Mouse (Mus musculus) liver, embryonic 13.5 days (tissue): ENCODE measurements around the gene B3galt1. TPM values are rescaled to one million over a fixed set of nuclear protein-coding genes. Genes with fewer than 3 reads are reported as not detected.

Experiments
- ATAC-seq: fragments of 200-750 bp; cut with Nextera tagmentation; 2 replicates; pipeline ENCODE4 v1.8.0; 2017; ENCODE audit warnings: low read depth, mild to moderate bottlenecking, moderate number of reproducible peaks, moderate library complexity
- DNase-seq: peaks from one replicate; pipeline ENCODE4 v3.0.0; 2022
- H3K27ac ChIP-seq: fragments of 300-500 bp; sonication (generic); 2 replicates; pipeline ENCODE4 v1.5.1; 2015; ENCODE audit warnings: moderate library complexity, mild to moderate bottlenecking, inconsistent platforms
- H3K27me3 ChIP-seq: fragments of 300-500 bp; sonication (generic); 2 replicates; pipeline ENCODE4 v1.6.1; 2015; ENCODE audit warnings: mild to moderate bottlenecking, inconsistent platforms
- H3K36me3 ChIP-seq: fragments of 300-500 bp; sonication (generic); 2 replicates; pipeline ENCODE4 v1.6.1; 2015; ENCODE audit warnings: mild to moderate bottlenecking, inconsistent platforms
- H3K4me1 ChIP-seq: fragments of 300-500 bp; sonication (generic); replicated peaks from 2 replicates; pipeline ENCODE4 v1.6.1; 2015; ENCODE audit warnings: inconsistent platforms
- H3K4me2 ChIP-seq: fragments of 300-500 bp; sonication (generic); 2 replicates; pipeline ENCODE4 v1.6.1; 2015; ENCODE audit warnings: inconsistent platforms, mild to moderate bottlenecking, moderate library complexity
- H3K4me3 ChIP-seq: fragments of 300-500 bp; sonication (generic); replicated peaks from 2 replicates; pipeline ENCODE4 v1.5.1; 2015; ENCODE audit warnings: mild to moderate bottlenecking, inconsistent platforms
- H3K9ac ChIP-seq: fragments of 300-500 bp; sonication (generic); 2 replicates; pipeline ENCODE4 v1.6.1; 2015; ENCODE audit warnings: mild to moderate bottlenecking, inconsistent platforms
- H3K9me3 ChIP-seq: fragments of 300-500 bp; sonication (generic); replicated peaks from 2 replicates; pipeline ENCODE4 v1.6.1; 2016; ENCODE audit warnings: inconsistent platforms
- WGBS: fragments of 180-500 bp; shearing (Covaris S2); methylation state at CpG from one replicate; pipeline ENCODE4 v1.1.7; 2015; ENCODE audit not compliant: insufficient replicate concordance; 5-methylcytosine and 5-hydroxymethylcytosine counted together
- polyA plus RNA-seq: library from polyadenylated mRNA; unstranded; fragments of >200 nt; fragmentation: Nextera tagmentation; extraction: Ambion mirVana; gene quantifications from 2 replicates; pipeline ENCODE4 v1.2.1, GENCODE M21; 2015

B3galt1 gene
- polyA plus RNA-seq, 1 experiment from 2014 or later, result 0.33 TPM

DNA sequence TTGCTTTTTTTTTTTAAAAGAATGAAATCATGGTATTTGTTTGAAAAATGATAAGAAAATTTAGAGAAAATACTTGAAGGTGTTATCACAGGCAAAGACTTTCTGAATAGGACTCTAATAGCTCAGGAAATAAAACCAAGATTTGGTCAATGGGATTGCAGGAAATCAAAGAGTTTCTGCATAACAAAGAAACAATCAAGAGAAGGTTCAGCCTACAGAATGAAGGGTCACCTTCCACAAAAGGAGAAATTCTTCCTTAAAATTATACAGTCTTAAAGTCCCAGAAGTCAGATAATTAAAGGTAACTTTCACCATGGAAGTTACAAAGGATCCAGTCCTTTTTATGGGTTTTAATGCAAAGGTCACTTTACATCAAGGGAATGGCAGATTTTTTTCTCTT, 24.7 kb downstream of the B3galt1 start:
- no peaks in the 10 kb centered on the region for H3K36me3 ChIP-seq
- H3K4me1 ChIP-seq, result no peaks in the 10 kb centered on the region
- H3K27ac ChIP-seq, result no peak overlapping the region
- DNase-seq, result no peak
- no peak overlapping the region for H3K4me2 ChIP-seq
- no peaks in the 10 kb centered on the region for H3K9me3 ChIP-seq
- H3K4me3 ChIP-seq, result no peak overlapping the region
- no peak overlapping the region for H3K9ac ChIP-seq
- ATAC-seq, result no peak
- H3K27me3 ChIP-seq, result no peaks in the 10 kb centered on the region

DNA sequence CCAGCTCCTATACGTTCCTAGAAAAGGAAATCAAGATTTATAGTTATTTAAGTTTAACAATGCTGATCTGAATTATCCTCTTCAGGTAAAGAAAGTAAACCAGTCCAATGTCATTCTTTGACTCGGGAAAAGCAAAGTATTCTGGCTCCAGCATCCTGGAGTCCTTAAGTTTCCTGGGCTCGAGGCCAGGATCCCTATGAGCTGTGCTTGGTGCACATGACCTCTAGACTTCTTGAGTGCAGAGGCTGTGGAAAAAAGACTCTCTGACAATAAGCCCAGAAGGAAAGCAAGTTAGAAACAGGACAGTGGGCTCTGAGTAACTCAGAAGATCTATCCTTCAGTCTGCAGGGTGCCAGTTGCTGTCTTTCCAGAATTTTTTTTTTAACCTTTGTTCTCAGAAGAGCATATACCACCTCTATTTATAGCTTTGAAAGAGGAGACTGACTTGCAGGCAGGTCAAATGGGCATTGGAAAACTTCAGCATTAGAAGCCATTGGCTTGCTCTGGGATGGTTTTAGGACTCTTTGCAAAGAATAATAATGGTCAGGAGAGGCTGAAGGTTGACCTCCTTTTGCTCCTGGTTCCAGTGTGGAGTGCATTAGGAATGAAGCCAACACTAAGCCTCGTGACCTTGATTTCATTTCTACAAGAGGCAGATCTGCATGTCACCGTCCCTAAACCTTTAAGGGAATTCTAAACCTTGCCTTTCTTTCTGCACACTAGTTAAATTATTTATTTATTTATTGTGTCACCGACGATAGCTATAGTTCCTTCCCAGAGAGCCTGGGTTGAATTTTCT, 26.4 kb downstream of the B3galt1 start:
- ATAC-seq (no peak), DNase-seq (no peak)
- H3K9ac ChIP-seq, result no peak overlapping the region
- H3K36me3 ChIP-seq, result no peaks in the 10 kb centered on the region
- no peak overlapping the region for H3K27ac ChIP-seq
- no peaks in the 10 kb centered on the region for H3K9me3 ChIP-seq
- H3K4me1 ChIP-seq, result no peaks in the 10 kb centered on the region
- WGBS, result 60% methylated on average over 7 of the region's 7 CpGs
- no peaks in the 10 kb centered on the region for H3K27me3 ChIP-seq
- no peak overlapping the region for H3K4me3 ChIP-seq
- no peak overlapping the region for H3K4me2 ChIP-seq

GRCm38 (mm10) chr2:67622902-67623301, 57.2 kb downstream of the B3galt1 start:
- no peaks in the 10 kb centered on the region for H3K36me3 ChIP-seq
- no peak overlapping the region for H3K9ac ChIP-seq
- ATAC-seq (no peak), DNase-seq (no peak)
- H3K9me3 ChIP-seq, result no peaks in the 10 kb centered on the region
- no peak overlapping the region for H3K4me2 ChIP-seq
- H3K27me3 ChIP-seq, result no peaks in the 10 kb centered on the region
- no peak overlapping the region for H3K4me3 ChIP-seq
- H3K4me1 ChIP-seq, result no peaks in the 10 kb centered on the region
- H3K27ac ChIP-seq, result no peak overlapping the region

DNA sequence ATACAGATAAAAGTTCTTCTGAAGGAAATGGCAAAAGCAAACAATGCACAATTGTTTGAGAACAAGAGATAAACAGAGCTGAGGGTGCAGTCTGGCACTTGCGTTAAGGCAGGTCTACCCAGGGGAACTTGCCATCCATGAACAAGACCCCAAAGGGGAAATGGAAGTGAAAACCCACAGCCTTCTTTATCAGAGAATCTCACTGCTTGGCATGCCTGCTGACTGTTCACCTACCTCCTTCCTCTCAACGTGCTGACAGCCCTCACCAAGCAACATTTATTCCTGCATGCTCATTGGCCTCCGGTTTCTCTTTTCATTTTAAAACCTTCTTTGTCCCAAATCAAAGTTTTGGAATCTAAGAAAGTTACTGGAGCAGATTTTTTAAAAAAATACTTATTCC, 62.0 kb downstream of the B3galt1 start:
- no peak for ATAC-seq
- 13% methylated on average over 3 of the region's 3 CpGs for WGBS
- no peaks in the 10 kb centered on the region for H3K36me3 ChIP-seq
- H3K4me1 ChIP-seq, result no peaks in the 10 kb centered on the region
- no peaks in the 10 kb centered on the region for H3K27me3 ChIP-seq
- no peak overlapping the region for H3K4me2 ChIP-seq
- H3K9me3 ChIP-seq, result no peaks in the 10 kb centered on the region
- no peak for DNase-seq
- H3K9ac ChIP-seq, result no peak overlapping the region
- no peak overlapping the region for H3K4me3 ChIP-seq
- H3K27ac ChIP-seq, result no peak overlapping the region

- ATAC-seq (no peak), DNase-seq (no peak)
- Histone ChIP-seq H3K27me3 (no peaks in the 10 kb centered on the region), H3K9me3 (no peaks in the 10 kb centered on the region), H3K4me3 (no peak overlapping the region), H3K36me3 (no peaks in the 10 kb centered on the region), H3K4me1 (no peaks in the 10 kb centered on the region), H3K9ac (no peak overlapping the region), H3K27ac (no peak overlapping the region), H3K4me2 (no peak overlapping the region)
- WGBS, result 34% methylated on average over 3 of the region's 3 CpGs
Observed at GRCm38 (mm10) chr2:67628289-67628688, 62.6 kb downstream of the B3galt1 start.

DNA sequence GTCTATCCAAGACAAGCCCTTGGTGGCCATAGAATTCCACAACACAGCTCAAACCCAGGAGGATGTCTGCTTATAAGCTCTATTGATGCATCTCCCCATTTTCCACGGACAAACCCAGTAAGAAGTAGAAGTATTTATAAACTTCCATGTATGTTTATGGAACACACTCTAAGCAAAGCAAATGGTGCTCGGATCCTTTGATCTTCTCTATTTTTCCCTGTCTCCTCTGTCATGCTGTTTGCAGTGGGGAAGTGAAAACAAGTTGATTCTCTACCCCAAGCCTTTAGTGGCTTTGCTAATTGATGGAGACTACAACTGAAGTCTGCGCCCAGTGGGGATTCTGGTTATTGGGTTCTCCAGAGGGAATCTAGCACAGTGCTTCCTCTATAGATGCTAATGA, 89.2 kb downstream of the B3galt1 start:
- DNase-seq (no peak), ATAC-seq (no peak)
- Histone ChIP-seq H3K27ac (no peak overlapping the region), H3K4me2 (no peak overlapping the region), H3K4me1 (no peaks in the 10 kb centered on the region), H3K9ac (no peak overlapping the region), H3K27me3 (no peaks in the 10 kb centered on the region), H3K36me3 (no peaks in the 10 kb centered on the region), H3K9me3 (no peaks in the 10 kb centered on the region), H3K4me3 (no peak overlapping the region)
- WGBS, result 50% methylated on average over 3 of the region's 3 CpGs

GRCm38 (mm10) chr2:67657372-67657771, 91.7 kb downstream of the B3galt1 start:
- WGBS, result 71% methylated on average over 4 of the region's 4 CpGs
- ATAC-seq (no peak), DNase-seq (no peak)
- H3K36me3 ChIP-seq, result no peaks in the 10 kb centered on the region
- H3K9me3 ChIP-seq, result no peaks in the 10 kb centered on the region
- H3K9ac ChIP-seq, result no peak overlapping the region
- no peaks in the 10 kb centered on the region for H3K27me3 ChIP-seq
- no peaks in the 10 kb centered on the region for H3K4me1 ChIP-seq
- no peak overlapping the region for H3K4me2 ChIP-seq
- H3K4me3 ChIP-seq, result no peak overlapping the region
- no peak overlapping the region for H3K27ac ChIP-seq

DNA sequence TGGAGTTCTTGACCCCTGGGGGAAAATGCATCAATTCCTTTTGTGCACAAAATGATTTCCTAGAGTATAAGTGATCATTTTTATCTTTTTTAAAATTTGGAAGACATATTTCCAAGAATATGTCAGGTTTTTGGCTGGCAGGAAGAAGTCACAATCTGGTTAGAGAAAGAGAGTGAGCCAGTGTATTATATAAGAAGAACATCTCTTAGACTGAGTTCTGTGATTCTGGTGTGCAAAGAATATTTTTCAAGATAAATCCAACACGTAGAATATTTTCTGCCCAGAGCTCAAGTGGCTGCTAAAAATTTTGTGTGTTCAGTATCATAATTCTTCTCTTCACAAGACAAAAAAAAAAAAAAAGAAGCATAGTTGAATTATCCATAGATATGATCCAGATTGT, 92.4 kb downstream of the B3galt1 start:
- 69% methylated on average over 1 of the region's 1 CpGs for WGBS
- H3K4me2 ChIP-seq, result no peak overlapping the region
- no peak overlapping the region for H3K4me3 ChIP-seq
- H3K4me1 ChIP-seq, result no peaks in the 10 kb centered on the region
- DNase-seq (no peak), ATAC-seq (no peak)
- H3K9ac ChIP-seq, result no peak overlapping the region
- no peak overlapping the region for H3K27ac ChIP-seq
- H3K36me3 ChIP-seq, result no peaks in the 10 kb centered on the region
- no peaks in the 10 kb centered on the region for H3K9me3 ChIP-seq
- no peaks in the 10 kb centered on the region for H3K27me3 ChIP-seq

- no peak overlapping the region for H3K4me2 ChIP-seq
- no peaks in the 10 kb centered on the region for H3K4me1 ChIP-seq
- H3K4me3 ChIP-seq, result no peak overlapping the region
- no peaks in the 10 kb centered on the region for H3K36me3 ChIP-seq
- DNase-seq (no peak), ATAC-seq (no peak)
- no peak overlapping the region for H3K27ac ChIP-seq
- H3K9me3 ChIP-seq, result no peaks in the 10 kb centered on the region
- no peak overlapping the region for H3K9ac ChIP-seq
- WGBS, result 72% methylated on average over 2 of the region's 2 CpGs
- no peaks in the 10 kb centered on the region for H3K27me3 ChIP-seq
Observed at GRCm38 (mm10) chr2:67671721-67672120, 106.0 kb downstream of the B3galt1 start.

DNA sequence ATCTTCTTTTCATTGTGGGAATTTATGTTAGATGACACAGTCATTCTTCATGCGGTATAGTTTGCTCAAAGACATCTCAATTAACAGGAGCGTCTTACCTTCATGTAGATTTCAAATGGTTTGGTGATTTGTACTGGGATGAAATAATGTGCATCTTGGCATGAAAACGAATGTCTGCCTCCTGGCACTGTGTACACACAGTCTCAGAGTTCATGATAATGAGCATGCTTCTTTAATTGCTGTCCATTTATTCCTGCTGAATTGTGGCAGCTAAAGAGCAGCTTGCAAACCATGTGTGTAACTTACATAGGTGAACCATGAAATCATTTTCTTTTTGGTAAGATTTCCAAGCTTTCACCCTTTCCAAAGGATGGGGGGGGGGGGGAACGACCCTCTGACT, 112.0 kb downstream of the B3galt1 start:
- Histone ChIP-seq H3K4me1 (no peaks in the 10 kb centered on the region), H3K4me2 (no peak overlapping the region), H3K27me3 (no peaks in the 10 kb centered on the region), H3K36me3 (no peaks in the 10 kb centered on the region), H3K9ac (no peak overlapping the region), H3K9me3 (no peaks in the 10 kb centered on the region), H3K27ac (no peak overlapping the region), H3K4me3 (no peak overlapping the region)
- ATAC-seq (no peak), DNase-seq (no peak)
- 58% methylated on average over 4 of the region's 4 CpGs for WGBS

- WGBS, result 66% methylated on average over 5 of the region's 5 CpGs
- DNase-seq (no peak), ATAC-seq (no peak)
- no peaks in the 10 kb centered on the region for H3K9me3 ChIP-seq
- H3K36me3 ChIP-seq, result no peaks in the 10 kb centered on the region
- no peak overlapping the region for H3K4me3 ChIP-seq
- no peak overlapping the region for H3K27ac ChIP-seq
- H3K4me1 ChIP-seq, result no peaks in the 10 kb centered on the region
- no peak overlapping the region for H3K4me2 ChIP-seq
- no peaks in the 10 kb centered on the region for H3K27me3 ChIP-seq
- H3K9ac ChIP-seq, result no peak overlapping the region
Observed at GRCm38 (mm10) chr2:67724249-67724648, 158.6 kb downstream of the B3galt1 start.

DNA sequence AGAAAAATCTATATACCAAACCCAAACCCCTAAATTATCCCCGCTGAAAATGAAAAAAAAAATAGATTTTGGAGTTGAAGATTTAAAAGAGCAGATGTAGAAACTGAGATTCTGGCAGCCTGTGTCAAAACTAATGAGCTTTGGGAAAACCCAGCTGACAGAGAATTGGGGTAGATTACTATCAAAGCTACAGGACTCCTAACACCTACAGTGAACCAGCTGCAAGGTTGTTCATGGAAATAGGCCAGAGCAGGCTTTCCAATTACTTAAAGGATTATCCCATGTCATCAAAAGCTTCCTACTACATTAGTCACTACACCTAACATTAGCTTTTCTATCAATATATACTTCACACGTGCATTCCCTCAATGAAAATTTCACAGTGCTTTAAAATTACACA, 165.1 kb downstream of the B3galt1 start:
- Histone ChIP-seq H3K4me3 (no peak overlapping the region), H3K9ac (no peak overlapping the region), H3K27ac (no peak overlapping the region), H3K9me3 (no peaks in the 10 kb centered on the region), H3K4me1 (no peaks in the 10 kb centered on the region), H3K36me3 (no peaks in the 10 kb centered on the region), H3K27me3 (no peaks in the 10 kb centered on the region), H3K4me2 (no peak overlapping the region)
- DNase-seq, result no peak
- 49% methylated on average over 2 of the region's 2 CpGs for WGBS
- ATAC-seq, result no peak
